Comparison of ENCODE assay signal across 33 mouse cellular contexts in genomic region chr6:91476541-91476940, GRCm38 (mm10). TPM values are rescaled to one million over a fixed set of nuclear protein-coding genes. Genes with fewer than 3 reads are reported as not detected.
A peak's percentile ranks its signal among the peaks of the same experiment; 100 is the strongest.
DNase-seq lines count a peak whose midpoint lies in the region; ATAC-seq and TF ChIP-seq lines count a peak whose summit lies in the region.
"Had no signal": no experiment of that assay in that cellular context is flagged by ENCODE, and none has a peak within 500 bp of the region (broad histone marks: within the 10 kb centered on the region; RNA-seq: fewer than 3 reads in every experiment).

No protein-coding gene starts in this region.

- no peak overlapping the region for H3ac ChIP-seq in myocyte (ENCODE audit: control insufficient read depth, insufficient read length)

- H3K27me3 ChIP-seq in embryonic facial prominence, embryonic 14.5 days (replicated peaks; ENCODE audit: control insufficient read depth, insufficient read depth, low read length): no peaks in the 10 kb centered on the region
- no peaks in the 10 kb centered on the region for H3K27me3 ChIP-seq in embryonic facial prominence, embryonic 10.5 days (replicated peaks; ENCODE audit: low read depth, poor library complexity, severe bottlenecking)
- no peaks in the 10 kb centered on the region for H3K27me3 ChIP-seq in kidney, embryonic 14.5 days (ENCODE audit: control insufficient read depth, insufficient read depth, low read length)
- no peaks in the 10 kb centered on the region for H3K27me3 ChIP-seq in myocyte (ENCODE audit: control insufficient read depth, insufficient read depth, insufficient read length)
- H3K27me3 ChIP-seq: embryonic facial prominence, embryonic 15.5 days; forebrain, embryonic 12.5 days; intestine, embryonic 15.5 days; limb, embryonic 15.5 days; liver, embryonic 13.5 days; neural tube, embryonic 13.5 days had no signal

- H3K4me3 ChIP-seq in embryonic facial prominence, embryonic 14.5 days (ENCODE audit: low read depth, low read length): no peak overlapping the region
- no peak overlapping the region for H3K4me3 ChIP-seq in embryonic facial prominence, embryonic 10.5 days
- no peak overlapping the region for H3K4me3 ChIP-seq in kidney, embryonic 14.5 days (ENCODE audit: low read length)
- no peak overlapping the region for H3K4me3 ChIP-seq in ES-E14 (ENCODE audit: insufficient read depth in 1 of 2, low read depth in 1 of 2, low read length in 2 of 2, poor library complexity in 1 of 2, severe bottlenecking in 1 of 2)
- no peak overlapping the region for H3K4me3 ChIP-seq in myocyte
- H3K4me3 ChIP-seq: embryonic facial prominence, embryonic 15.5 days; forebrain, embryonic 12.5 days; hindbrain, embryonic 10.5 days; intestine, embryonic 15.5 days; limb, embryonic 15.5 days; liver, embryonic 13.5 days; midbrain, embryonic 10.5 days; neural tube, embryonic 13.5 days had no signal

- H3K9ac ChIP-seq in embryonic facial prominence, embryonic 14.5 days (ENCODE audit: low read depth, low read length): 0 out of 2 replicates have a peak overlapping the region, but pooled peaks have one; percentile 5
- H3K9ac ChIP-seq in kidney, embryonic 14.5 days (ENCODE audit: low read depth, low read length): 0 out of 2 replicates have a peak overlapping the region, but pooled peaks have one; percentile 12
- peak overlapping the region; percentile 67 for H3K9ac ChIP-seq in ES-E14 (ENCODE audit: insufficient read depth, low read depth, low read length, poor library complexity, severe bottlenecking)
- H3K9ac ChIP-seq: embryonic facial prominence, embryonic 15.5 days; forebrain, embryonic 12.5 days; forebrain, postnatal 0 days; intestine, embryonic 15.5 days; limb, embryonic 15.5 days; liver, embryonic 13.5 days had no signal

- TF ChIP-seq POLR2A in myocyte (IDR thresholded peaks at IDR 0.05; ENCODE audit: insufficient read length, low read depth): no peak

- 81% methylated on average over 2 of the region's 2 CpGs for WGBS in embryonic facial prominence, embryonic 14.5 days
- WGBS in embryonic facial prominence, embryonic 10.5 days: 94% methylated on average over 2 of the region's 2 CpGs
- whole genome bisulfite sequencing in kidney, embryonic 14.5 days: 95% methylated on average over 2 of the region's 2 CpGs

- peaks cover 50% of the 10 kb centered on the region for H3K79me2 ChIP-seq in myocyte (ENCODE audit: control insufficient read depth, insufficient read depth)

- no peak overlapping the region for H3K27ac ChIP-seq in embryonic facial prominence, embryonic 14.5 days (replicated peaks; ENCODE audit: low read depth, low read length)
- no peak overlapping the region for H3K27ac ChIP-seq in embryonic facial prominence, embryonic 10.5 days (replicated peaks)
- no peak overlapping the region for H3K27ac ChIP-seq in kidney, embryonic 14.5 days (ENCODE audit: low read depth, low read length)
- peak overlapping the region; percentile 61 for H3K27ac ChIP-seq in ES-E14 (ENCODE audit: insufficient read depth, low read depth, low read length, poor library complexity, severe bottlenecking)
- H3K27ac ChIP-seq: embryonic facial prominence, embryonic 15.5 days; forebrain, embryonic 12.5 days; hindbrain, embryonic 10.5 days; hindbrain, postnatal 0 days; intestine, embryonic 15.5 days; limb, embryonic 15.5 days; liver, embryonic 13.5 days; macrophage; midbrain, embryonic 10.5 days; neural tube, embryonic 13.5 days had no signal

- in situ Hi-C loops in ES-E14 (cut with MboI; ENCODE audit: low sequenced_read_pairs in 2 of 2, unreplicated experiment in 2 of 2): no loop called here

- H3K4me1 ChIP-seq in embryonic facial prominence, embryonic 14.5 days (ENCODE audit: control insufficient read depth, insufficient read depth, low read length): peaks cover 17% of the 10 kb centered on the region
- H3K4me1 ChIP-seq in embryonic facial prominence, embryonic 10.5 days: peaks cover 36% of the 10 kb centered on the region
- H3K4me1 ChIP-seq in kidney, embryonic 14.5 days (ENCODE audit: control insufficient read depth, insufficient read depth, low read length): peaks cover 13% of the 10 kb centered on the region
- H3K4me1 ChIP-seq in ES-E14 (ENCODE audit: control insufficient read depth in 2 of 2, insufficient read depth in 2 of 2, low read length in 2 of 2, poor library complexity in 1 of 2): peaks cover 2 to 11% of the 10 kb centered on the region in 2 experiments; a peak in 1 of 4 replicates

- H3K36me3 ChIP-seq in embryonic facial prominence, embryonic 14.5 days (ENCODE audit: control insufficient read depth, insufficient read depth, low read length): peaks cover 48% of the 10 kb centered on the region
- H3K36me3 ChIP-seq in embryonic facial prominence, embryonic 10.5 days (replicated peaks): peaks cover 65% of the 10 kb centered on the region
- H3K36me3 ChIP-seq in kidney, embryonic 14.5 days (ENCODE audit: control insufficient read depth, insufficient read depth, low read length): peaks cover 46% of the 10 kb centered on the region
- H3K36me3 ChIP-seq in ES-E14 (ENCODE audit: control insufficient read depth, insufficient read depth, low read length, poor library complexity, severe bottlenecking): peaks cover 39% of the 10 kb centered on the region
- H3K36me3 ChIP-seq in myocyte (ENCODE audit: control insufficient read depth, insufficient read depth): peaks cover 29% of the 10 kb centered on the region

- no peak overlapping the region for H3K4me2 ChIP-seq in embryonic facial prominence, embryonic 14.5 days (ENCODE audit: low read depth, low read length)
- H3K4me2 ChIP-seq in kidney, embryonic 14.5 days (replicated peaks; ENCODE audit: low read depth, low read length): no peak overlapping the region
- peak overlapping the region; percentile 91 for H3K4me2 ChIP-seq in myocyte (ENCODE audit: low read depth)
- H3K4me2 ChIP-seq: embryonic facial prominence, embryonic 15.5 days; forebrain, embryonic 12.5 days; heart, embryonic 11.5 days; intestine, embryonic 15.5 days; limb, embryonic 15.5 days; liver, embryonic 13.5 days; neural tube, embryonic 13.5 days had no signal

- ATAC-seq in embryonic facial prominence, embryonic 14.5 days (ENCODE audit: low read depth): no peak
- no peak for ATAC-seq in kidney, embryonic 14.5 days (ENCODE audit: low FRiP score, low TSS enrichment)
- no peak for ATAC-seq in frontal cortex, adult (ENCODE audit: low TSS enrichment)
- ATAC-seq: forebrain, postnatal 0 days; hindbrain, postnatal 0 days; intestine, embryonic 15.5 days; lung, postnatal 0 days; midbrain, embryonic 16.5 days had no signal

- DNase-seq in embryonic facial prominence, embryonic 14.5 days (ENCODE audit: low spot score): no peak
- DNase-seq in embryonic facial prominence, embryonic 10.5 days (ENCODE audit: low spot score): no peak
- DNase-seq in kidney, adult 9 months: no peak
- no peak for DNase-seq in ES-E14 (ENCODE audit: low read depth, low spot score)
- no peak for DNase-seq in adrenal gland, postnatal 36 days
- DNase-seq: adrenal gland, postnatal 14 days; cerebellum, adult 18-20 months; cerebellum, postnatal 10 days; forebrain, postnatal 0 days; gastrocnemius, postnatal 25 days; heart, adult 18-20 months; kidney, adult 2 months; kidney, postnatal 10 days; layer of hippocampus, postnatal 36 days; left cerebral cortex, postnatal 4 days; liver, embryonic 13.5 days; lung, adult 18-20 months; thymus, postnatal 25 days had no signal

- no peaks in the 10 kb centered on the region for H3K9me3 ChIP-seq in embryonic facial prominence, embryonic 14.5 days (ENCODE audit: control insufficient read depth, low read length)
- H3K9me3 ChIP-seq in embryonic facial prominence, embryonic 10.5 days: no peaks in the 10 kb centered on the region
- no peaks in the 10 kb centered on the region for H3K9me3 ChIP-seq in kidney, embryonic 14.5 days (ENCODE audit: control insufficient read depth, low read length)
- no peaks in the 10 kb centered on the region for H3K9me3 ChIP-seq in ES-E14 (ENCODE audit: control insufficient read depth, insufficient read depth, low read depth, low read length)
- H3K9me3 ChIP-seq: embryonic facial prominence, embryonic 15.5 days; forebrain, embryonic 12.5 days; hindbrain, embryonic 10.5 days; intestine, embryonic 15.5 days; limb, embryonic 15.5 days; liver, embryonic 13.5 days; midbrain, embryonic 10.5 days; neural tube, embryonic 13.5 days had no signal

TF ChIP-seq in ES-E14, 5 proteins besides CTCF, POLR2A, EP300 and RAD21 (continues in another document):
- TF ChIP-seq ZNF384 (IDR thresholded peaks at IDR 0.05; ENCODE audit: low read depth, low read length): no peak

RNA-seq across cellular contexts. Expression of gene Tmem43, which starts 3.0 kb away (rescaled TPM):
- 68.2 and 69.5 TPM in 2 replicates for polyA plus RNA-seq in embryonic facial prominence, embryonic 14.5 days (2014; fragmentation: Nextera tagmentation; extraction: Ambion mirVana)
- 62.5 and 66.1 TPM in 2 replicates for polyA plus RNA-seq in embryonic facial prominence, embryonic 10.5 days (2016; fragmentation: Nextera tagmentation; extraction: Ambion mirVana)
- 31.1 and 47.9 TPM in 2 replicates for polyA plus RNA-seq in kidney, embryonic 14.5 days (2014; fragmentation: Nextera tagmentation; extraction: Ambion mirVana)
- 87.5 and 116 TPM in 2 replicates for total RNA-seq in ES-E14 (2012; rRNA removed)
- 84.1 TPM for polyA plus RNA-seq in myocyte (2012; fragmentation: generic; extraction: Trizol)
- total RNA-seq in adrenal gland, postnatal 36 days (2021): 10 to 100 TPM; 44.3 to 46.2 TPM

RNA-seq across cellular contexts. Expression of gene Chchd4, which starts 3.2 kb away (rescaled TPM):
- 22.7 and 24.8 TPM in 2 replicates for polyA plus RNA-seq in embryonic facial prominence, embryonic 14.5 days (2014; fragmentation: Nextera tagmentation; extraction: Ambion mirVana)
- 35.3 and 38.2 TPM in 2 replicates for polyA plus RNA-seq in embryonic facial prominence, embryonic 10.5 days (2016; fragmentation: Nextera tagmentation; extraction: Ambion mirVana)
- polyA plus RNA-seq in kidney, embryonic 14.5 days (2014; fragmentation: Nextera tagmentation; extraction: Ambion mirVana): 31.7 and 33.1 TPM in 2 replicates
- 24.6 and 30.2 TPM in 2 replicates for total RNA-seq in ES-E14 (2012; rRNA removed)
- 13.1 TPM for polyA plus RNA-seq in myocyte (2012; fragmentation: generic; extraction: Trizol)
- total RNA-seq in adrenal gland, postnatal 36 days (2021): 10 to 100 TPM; 18.5 to 21.0 TPM

RNA-seq across cellular contexts. Expression of gene Xpc, which starts 39.1 kb away (rescaled TPM):
- 12.4 and 15.6 TPM in 2 replicates for polyA plus RNA-seq in embryonic facial prominence, embryonic 14.5 days (2014; fragmentation: Nextera tagmentation; extraction: Ambion mirVana)
- polyA plus RNA-seq in embryonic facial prominence, embryonic 10.5 days (2016; fragmentation: Nextera tagmentation; extraction: Ambion mirVana): 26.7 and 27.3 TPM in 2 replicates
- 15.8 and 25.4 TPM in 2 replicates for polyA plus RNA-seq in kidney, embryonic 14.5 days (2014; fragmentation: Nextera tagmentation; extraction: Ambion mirVana)
- total RNA-seq in ES-E14 (2012; rRNA removed): 17.6 and 22.0 TPM in 2 replicates
- polyA plus RNA-seq in myocyte (2012; fragmentation: generic; extraction: Trizol): 7.4 TPM
- 10 to 100 TPM; 13.6 to 18.1 TPM for total RNA-seq in adrenal gland, postnatal 36 days (2021)

RNA-seq across cellular contexts. Expression of gene Lsm3, which starts 39.2 kb away (rescaled TPM):
- polyA plus RNA-seq in embryonic facial prominence, embryonic 14.5 days (2014; fragmentation: Nextera tagmentation; extraction: Ambion mirVana): 223 and 228 TPM in 2 replicates
- 444 and 453 TPM in 2 replicates for polyA plus RNA-seq in embryonic facial prominence, embryonic 10.5 days (2016; fragmentation: Nextera tagmentation; extraction: Ambion mirVana)
- 332 and 459 TPM in 2 replicates for polyA plus RNA-seq in kidney, embryonic 14.5 days (2014; fragmentation: Nextera tagmentation; extraction: Ambion mirVana)
- 192 and 240 TPM in 2 replicates for total RNA-seq in ES-E14 (2012; rRNA removed)
- 69.5 TPM for polyA plus RNA-seq in myocyte (2012; fragmentation: generic; extraction: Trizol)
- total RNA-seq in adrenal gland, postnatal 36 days (2021): 10 to 100 TPM; 34.1 to 36.5 TPM

Comparison
In these comparisons a context has a peak if more than half of its experiments do, and no peak if none do; other contexts are left out.
1. H3K9ac ChIP-seq: peak in every context shown above with its lines; median percentile 67 in ES-E14; 12 in kidney, embryonic 14.5 days; 5 in embryonic facial prominence, embryonic 14.5 days.